8 mouse cellular contexts compared by ENCODE assay signal in genomic region chr12:86800336-86800735, GRCm38 (mm10).
DNase-seq lines count a peak whose midpoint lies in the region; ATAC-seq and TF ChIP-seq lines count a peak whose summit lies in the region.

No protein-coding gene starts in this region.

- peak overlapping the region; percentile 54 for H3K4me2 ChIP-seq in lung, embryonic 16.5 days (ENCODE audit: low read depth, low read length)
- peak overlapping the region; percentile 50 for H3K4me2 ChIP-seq in forebrain, embryonic 13.5 days

- DNase-seq in lung, postnatal 10 days: no peak
- no peak for DNase-seq in limb, embryonic 10.5 days (ENCODE audit: low spot score)
- no peak for DNase-seq in frontal cortex, postnatal 25 days (ENCODE audit: low spot score in 2 of 2)
- no peak for DNase-seq in urinary bladder, postnatal 14 days (ENCODE audit: low spot score)
- DNase-seq in B cell, adult 2 months: no peak

- no peaks in the 10 kb centered on the region for H3K9me3 ChIP-seq in lung, embryonic 16.5 days (ENCODE audit: control insufficient read depth, low read length)
- H3K9me3 ChIP-seq in forebrain, embryonic 13.5 days (replicated peaks): no peaks in the 10 kb centered on the region
- H3K9me3 ChIP-seq in limb, embryonic 10.5 days (replicated peaks): no peaks in the 10 kb centered on the region

- TF ChIP-seq CTCF in small intestine, adult 2 months (IDR thresholded peaks at IDR 0.05; ENCODE audit: extremely low read depth, insufficient read length, insufficient replicate concordance, low read depth, low read length): no peak

- ATAC-seq in lung, embryonic 16.5 days (ENCODE audit: low read depth): no peak
- no peak for ATAC-seq in forebrain, embryonic 13.5 days

- no peak overlapping the region; the same call in 1 of the 2 replicates for H3K4me3 ChIP-seq in lung, embryonic 16.5 days (ENCODE audit: low read length)
- no peak overlapping the region for H3K4me3 ChIP-seq in forebrain, embryonic 13.5 days
- no peak overlapping the region for H3K4me3 ChIP-seq in limb, embryonic 10.5 days
- no peak overlapping the region for H3K4me3 ChIP-seq in small intestine, adult 2 months (ENCODE audit: low read depth, low read length)

- H3K27me3 ChIP-seq in lung, embryonic 16.5 days (ENCODE audit: control insufficient read depth, insufficient read depth, low read depth, low read length): no peaks in the 10 kb centered on the region
- no peaks in the 10 kb centered on the region for H3K27me3 ChIP-seq in forebrain, embryonic 13.5 days
- H3K27me3 ChIP-seq in limb, embryonic 10.5 days (ENCODE audit: low read depth, poor library complexity, severe bottlenecking): no peaks in the 10 kb centered on the region
- H3K27me3 ChIP-seq in small intestine, adult 2 months (ENCODE audit: control insufficient read depth, insufficient read depth, low read length): no peaks in the 10 kb centered on the region

- no peaks in the 10 kb centered on the region for H3K36me3 ChIP-seq in lung, embryonic 16.5 days (ENCODE audit: control insufficient read depth, insufficient read depth, low read length)
- H3K36me3 ChIP-seq in forebrain, embryonic 13.5 days (ENCODE audit: poor library complexity, severe bottlenecking): no peaks in the 10 kb centered on the region
- H3K36me3 ChIP-seq in limb, embryonic 10.5 days: no peaks in the 10 kb centered on the region
- no peaks in the 10 kb centered on the region for H3K36me3 ChIP-seq in small intestine, adult 2 months (ENCODE audit: control insufficient read depth, insufficient read depth, low read length)

- no peak for TF ChIP-seq POLR2A in small intestine, adult 2 months (IDR thresholded peaks at IDR 0.05; ENCODE audit: low read depth, low read length)

- 29% methylated on average over 4 of the region's 4 CpGs for WGBS in lung, embryonic 16.5 days
- 16% methylated on average over 4 of the region's 4 CpGs for WGBS in forebrain, embryonic 13.5 days
- WGBS in limb, embryonic 10.5 days: 26% methylated on average over 4 of the region's 4 CpGs
- 67% methylated on average over 4 of the region's 4 CpGs for WGBS in small intestine, adult 2 months

- H3K27ac ChIP-seq in lung, embryonic 16.5 days (ENCODE audit: low read length): peak overlapping the region; percentile 100
- peak overlapping the region; percentile 97 for H3K27ac ChIP-seq in forebrain, embryonic 13.5 days
- peak overlapping the region; percentile 94 for H3K27ac ChIP-seq in limb, embryonic 10.5 days
- H3K27ac ChIP-seq in small intestine, adult 2 months (ENCODE audit: insufficient read depth, low read depth, low read length): peak overlapping the region; percentile 86

- H3K4me1 ChIP-seq in lung, embryonic 16.5 days (replicated peaks; ENCODE audit: control insufficient read depth, insufficient read depth, low read length): peaks cover 60% of the 10 kb centered on the region
- peaks cover 78% of the 10 kb centered on the region for H3K4me1 ChIP-seq in forebrain, embryonic 13.5 days
- peaks cover 65% of the 10 kb centered on the region for H3K4me1 ChIP-seq in limb, embryonic 10.5 days
- peaks cover 25% of the 10 kb centered on the region for H3K4me1 ChIP-seq in small intestine, adult 2 months (ENCODE audit: control insufficient read depth, insufficient read depth, insufficient read length, low read length)

- peak overlapping the region; percentile 45 for H3K9ac ChIP-seq in lung, embryonic 16.5 days (ENCODE audit: low read length)
- H3K9ac ChIP-seq in forebrain, embryonic 13.5 days: peak overlapping the region; percentile 40; the same call in 1 of the 2 replicates
